In the genomic region with DNA sequence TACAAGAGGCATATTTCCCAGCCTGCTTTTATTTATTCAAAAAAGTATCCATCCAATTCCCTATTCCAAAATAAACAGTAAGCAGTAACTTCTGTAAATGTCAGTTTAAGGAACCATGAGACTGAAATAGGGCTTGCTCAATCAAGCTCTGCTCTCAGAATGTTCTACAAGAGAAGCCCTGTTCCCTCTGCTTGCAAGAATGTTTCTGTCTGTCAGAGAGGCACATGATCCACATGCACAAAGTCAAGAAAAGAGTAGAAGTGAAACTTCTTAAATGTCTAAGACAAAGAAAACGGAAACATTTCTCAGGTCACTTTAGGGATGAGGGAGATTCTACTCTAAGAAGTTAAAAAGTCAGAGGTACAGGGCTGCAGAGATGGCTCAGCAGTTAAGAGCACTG, we compare ENCODE assay signal across 18 mouse cellular contexts. TPM values are rescaled to one million over a fixed set of nuclear protein-coding genes. Genes with fewer than 3 reads are reported as not detected.
DNase-seq lines count a peak whose midpoint lies in the region; ATAC-seq and TF ChIP-seq lines count a peak whose summit lies in the region.
"Had no signal": no experiment of that assay in that cellular context is flagged by ENCODE, and none has a peak within 500 bp of the region (broad histone marks: within the 10 kb centered on the region; RNA-seq: fewer than 3 reads in every experiment).

No protein-coding gene starts in this region.

- peaks cover 3% of the 10 kb centered on the region for H3K36me3 ChIP-seq in spleen, adult 2 months (ENCODE audit: control insufficient read depth, insufficient read depth, low read length)
- H3K36me3 ChIP-seq: heart, embryonic 13.5 days; kidney, embryonic 15.5 days; limb, embryonic 10.5 days had no signal

- H3K27ac ChIP-seq in spleen, adult 2 months (ENCODE audit: insufficient read depth, low read length): 0 out of 2 replicates have a peak overlapping the region, but pooled peaks have one; percentile 18
- H3K27ac ChIP-seq: gastrocnemius, adult 2 months; heart, embryonic 13.5 days; hindbrain, embryonic 14.5 days; kidney, embryonic 15.5 days; limb, embryonic 10.5 days; liver, embryonic 13.5 days had no signal

- H3K27me3 ChIP-seq in spleen, adult 2 months (ENCODE audit: control insufficient read depth, insufficient read depth, low read length): no peaks in the 10 kb centered on the region
- H3K27me3 ChIP-seq: heart, embryonic 13.5 days; kidney, embryonic 15.5 days; liver, embryonic 13.5 days had no signal

- H3K4me3 ChIP-seq in spleen, adult 2 months (ENCODE audit: extremely low read depth, insufficient read depth, insufficient read length): no peak overlapping the region
- H3K4me3 ChIP-seq: gastrocnemius, adult 2 months; heart, embryonic 13.5 days; kidney, embryonic 15.5 days; limb, embryonic 10.5 days; liver, embryonic 13.5 days had no signal

- peaks cover 13% of the 10 kb centered on the region for H3K4me1 ChIP-seq in spleen, adult 2 months (ENCODE audit: control insufficient read depth, insufficient read depth, insufficient read length)
- H3K4me1 ChIP-seq: kidney, embryonic 15.5 days; limb, embryonic 10.5 days had no signal

- no peak for TF ChIP-seq POLR2A in spleen, adult 2 months (IDR thresholded peaks at IDR 0.05; ENCODE audit: low read depth, low read length)

- no peak for TF ChIP-seq CTCF in spleen, adult 2 months (IDR thresholded peaks at IDR 0.05; ENCODE audit: extremely low read depth, insufficient read depth, insufficient read length, insufficient replicate concordance)

- WGBS in spleen, adult 2 months: 26% methylated on average over 1 of the region's 1 CpGs

- ATAC-seq in common myeloid progenitor, adult 5-6 weeks (replicated peaks; ENCODE audit: low read depth, poor library complexity, severe bottlenecking): peak; percentile 82
- ATAC-seq in neutrophil, adult 5-6 weeks (ENCODE audit: extremely low read depth, insufficient number of reproducible peaks, low FRiP score, poor library complexity, severe bottlenecking): peak; percentile 58; the same call in 1 of the 2 replicates

- DNase-seq in layer of hippocampus, adult 9-11 months: peak; percentile 55
- DNase-seq in layer of hippocampus, postnatal 25 days (ENCODE audit: extremely low spot score in 1 of 2, low spot score in 1 of 2): no peak
- no peak for DNase-seq in spleen, adult 2 months (ENCODE audit: low read depth in 1 of 2, low spot score in 2 of 2)
- no peak for DNase-seq in spleen, postnatal 14 days (ENCODE audit: low spot score in 2 of 2)
- no peak for DNase-seq in embryo, embryonic 11 days
- DNase-seq in thymus, postnatal 4 days: no peak
- DNase-seq: adrenal gland, adult 8-10 months; cerebellum, postnatal 14 days; gastrocnemius, adult 2 months; heart, postnatal 36 days; liver, embryonic 13.5 days had no signal

RNA-seq across cellular contexts. Expression of a gene that starts 24.0 kb away (rescaled TPM):
- 100 to 1,000 TPM; 156 to 157 TPM for total RNA-seq in layer of hippocampus, postnatal 25 days (2021)
- polyA plus RNA-seq in spleen, adult 2 months (2012; rRNA removed): 63.7 and 71.5 TPM in 2 replicates
- 63.8 and 81.6 TPM in 2 replicates for total RNA-seq in common myeloid progenitor, adult 5-6 weeks (2017)
- total RNA-seq in neutrophil, adult 5-6 weeks (2017): 209 and 239 TPM in 2 replicates

RNA-seq across cellular contexts. Expression of a gene that starts 41.5 kb away (rescaled TPM):
- 1 to 10 TPM; 1.9 to 2.2 TPM for total RNA-seq in layer of hippocampus, postnatal 25 days (2021)
- polyA plus RNA-seq in spleen, adult 2 months (2012; rRNA removed): 2.3 and 3.3 TPM in 2 replicates
- total RNA-seq in common myeloid progenitor, adult 5-6 weeks (2017): 1.6 and 7.9 TPM in 2 replicates
- 4.8 and 10.3 TPM in 2 replicates for total RNA-seq in neutrophil, adult 5-6 weeks (2017)

RNA-seq across cellular contexts. Expression of a gene that starts 46.2 kb away (rescaled TPM):
- 1 to 10 TPM; 3.4 to 3.8 TPM for total RNA-seq in layer of hippocampus, postnatal 25 days (2021)
- 0.02 and 0.06 TPM in 2 replicates for polyA plus RNA-seq in spleen, adult 2 months (2012; rRNA removed)
- total RNA-seq in common myeloid progenitor, adult 5-6 weeks (2017): not detected in 2 replicates
- total RNA-seq in neutrophil, adult 5-6 weeks (2017): 0.61 TPM in 1 of 2 replicates, not detected in the other
- polyA plus RNA-seq: C2C12 had no signal
